Mouse (Mus musculus) lung, embryonic 16.5 days (tissue): Measurements from ENCODE around the gene Iqcn. TPM values are rescaled to one million over a fixed set of nuclear protein-coding genes. Genes with fewer than 3 reads are reported as not detected.

ENCODE experiments used
- ATAC-seq: fragments of 200-750 bp; cut with Nextera tagmentation; 2 replicates; pipeline ENCODE4 v1.8.0; 2017; ENCODE audit warnings: low read depth, mild to moderate bottlenecking, moderate library complexity
- H3K27ac ChIP-seq: fragments of 300-500 bp; sonication (generic); 2 replicates; pipeline ENCODE4 v1.5.1; 2014; ENCODE audit warnings: mild to moderate bottlenecking, control low read depth, low read length
- H3K27me3 ChIP-seq: fragments of 300-500 bp; sonication (generic); 2 replicates; pipeline ENCODE4 v1.6.1; 2014; ENCODE audit warnings: low read depth, low read length, mixed read lengths; ENCODE audit not compliant: control insufficient read depth, insufficient read depth
- H3K36me3 ChIP-seq: fragments of 300-500 bp; sonication (generic); 2 replicates; pipeline ENCODE4 v1.6.1; 2014; ENCODE audit warnings: low read length; ENCODE audit not compliant: control insufficient read depth, insufficient read depth
- H3K4me1 ChIP-seq: fragments of 300-500 bp; sonication (generic); replicated peaks from 2 replicates; pipeline ENCODE4 v1.6.1; 2014; ENCODE audit warnings: low read length, mixed read lengths; ENCODE audit not compliant: control insufficient read depth, insufficient read depth
- H3K4me2 ChIP-seq: fragments of 300-500 bp; sonication (generic); 2 replicates; pipeline ENCODE4 v1.6.1; 2014; ENCODE audit warnings: low read depth, low read length, control low read depth
- H3K4me3 ChIP-seq: fragments of 300-500 bp; sonication (generic); 2 replicates; pipeline ENCODE4 v1.5.1; 2014; ENCODE audit warnings: mild to moderate bottlenecking, low read length, control low read depth
- H3K9ac ChIP-seq: fragments of 300-500 bp; sonication (generic); 2 replicates; pipeline ENCODE4 v1.6.1; 2014; ENCODE audit warnings: low read length, control low read depth
- H3K9me3 ChIP-seq: fragments of 300-500 bp; sonication (generic); 2 replicates; pipeline ENCODE4 v1.6.1; 2016; ENCODE audit warnings: low read length; ENCODE audit not compliant: control insufficient read depth
- WGBS: fragments of 180-500 bp; shearing (Covaris S2); extraction: QIAGEN DNeasy Blood & Tissue Kit; methylation state at CpG from one replicate; pipeline ENCODE4 v1.1.7; 2014; 5-methylcytosine and 5-hydroxymethylcytosine counted together
- polyA plus RNA-seq: library from polyadenylated mRNA; unstranded; fragments of >200 nt; fragmentation: Nextera tagmentation; extraction: Ambion mirVana; gene quantifications from 2 replicates; pipeline ENCODE4 v1.2.1, GENCODE M21; 2015

The Iqcn gene
- polyA plus RNA-seq, 1 experiment from 2014 or later: not detected

- no peak overlapping the region for H3K27ac ChIP-seq
- WGBS: 75% methylated on average over 4 of the region's 4 CpGs
- no peak overlapping the region for H3K4me2 ChIP-seq
- H3K9me3 ChIP-seq: no peaks in the 10 kb centered on the region
- no peaks in the 10 kb centered on the region for H3K36me3 ChIP-seq
- H3K9ac ChIP-seq: no peak overlapping the region
- peaks cover 4% of the 10 kb centered on the region; the same call in 1 of the 2 replicates for H3K4me1 ChIP-seq
- H3K4me3 ChIP-seq: no peak overlapping the region
- ATAC-seq: no peak
- H3K27me3 ChIP-seq: peaks cover 23% of the 10 kb centered on the region
Measured at GRCm38 (mm10) chr8:70730956-70731355, 27.7 kb downstream of the Iqcn start.

GRCm38 (mm10) chr8:70737705-70738104 lies 34.4 kb downstream of the Iqcn start:
- ATAC-seq: no peak
- Histone ChIP-seq H3K9me3 (no peaks in the 10 kb centered on the region), H3K9ac (no peak overlapping the region), H3K4me3 (no peak overlapping the region), H3K27me3 (peaks cover 13% of the 10 kb centered on the region), H3K36me3 (no peaks in the 10 kb centered on the region), H3K4me2 (no peak overlapping the region), H3K4me1 (no peaks in the 10 kb centered on the region), H3K27ac (no peak overlapping the region)
- WGBS: 48% methylated on average over 5 of the region's 5 CpGs

GRCm38 (mm10) chr8:70738211-70738610 lies 35.0 kb downstream of the Iqcn start:
- no peaks in the 10 kb centered on the region for H3K36me3 ChIP-seq
- H3K4me2 ChIP-seq: no peak overlapping the region
- H3K4me3 ChIP-seq: no peak overlapping the region
- ATAC-seq: peak; percentile 74
- WGBS: 25% methylated on average over 3 of the region's 3 CpGs
- no peaks in the 10 kb centered on the region for H3K9me3 ChIP-seq
- 0 out of 2 replicates have a peak, but pooled peaks cover 2% of the 10 kb centered on the region for H3K4me1 ChIP-seq
- peaks cover 18% of the 10 kb centered on the region for H3K27me3 ChIP-seq
- no peak overlapping the region for H3K9ac ChIP-seq
- H3K27ac ChIP-seq: 0 out of 2 replicates have a peak overlapping the region, but pooled peaks have one; percentile 17

GRCm38 (mm10) chr8:70741661-70742060 lies 38.4 kb downstream of the Iqcn start:
- Histone ChIP-seq H3K27ac (no peak overlapping the region), H3K9me3 (no peaks in the 10 kb centered on the region), H3K4me2 (no peak overlapping the region), H3K9ac (no peak overlapping the region), H3K4me1 (peaks cover 11% of the 10 kb centered on the region), H3K36me3 (no peaks in the 10 kb centered on the region), H3K4me3 (no peak overlapping the region), H3K27me3 (peaks cover 52% of the 10 kb centered on the region)
- WGBS: 51% methylated on average over 5 of the region's 5 CpGs
- no peak for ATAC-seq

- no peaks in the 10 kb centered on the region for H3K36me3 ChIP-seq
- no peak overlapping the region for H3K27ac ChIP-seq
- H3K9ac ChIP-seq: no peak overlapping the region
- H3K4me2 ChIP-seq: no peak overlapping the region
- H3K9me3 ChIP-seq: no peaks in the 10 kb centered on the region
- WGBS: 62% methylated on average over 11 of the region's 11 CpGs
- no peak overlapping the region for H3K4me3 ChIP-seq
- H3K4me1 ChIP-seq: peaks cover 11% of the 10 kb centered on the region
- ATAC-seq: no peak
- peaks cover 56% of the 10 kb centered on the region for H3K27me3 ChIP-seq
Measured at GRCm38 (mm10) chr8:70742176-70742575, 38.9 kb downstream of the Iqcn start.

GRCm38 (mm10) chr8:70742981-70743655 lies 39.9 kb downstream of the Iqcn start:
- Histone ChIP-seq H3K27me3 (peaks cover 64% of the 10 kb centered on the region), H3K9me3 (no peaks in the 10 kb centered on the region), H3K4me1 (peaks cover 11% of the 10 kb centered on the region), H3K4me2 (no peak overlapping the region), H3K36me3 (no peaks in the 10 kb centered on the region), H3K9ac (no peak overlapping the region), H3K4me3 (no peak overlapping the region), H3K27ac (no peak overlapping the region)
- 4% methylated on average over 38 of the region's 38 CpGs for WGBS
- 0 out of 2 replicates have a peak, but pooled peaks have one; percentile 11 for ATAC-seq

GRCm38 (mm10) chr8:70743656-70744590 lies 40.7 kb downstream of the Iqcn start:
- H3K4me2 ChIP-seq: peak overlapping the region; percentile 58
- H3K9ac ChIP-seq: peak overlapping the region; percentile 55
- peak; percentile 32; the same call in 1 of the 2 replicates for ATAC-seq
- peaks cover 11% of the 10 kb centered on the region for H3K4me1 ChIP-seq
- peak overlapping the region; percentile 43 for H3K4me3 ChIP-seq
- no peaks in the 10 kb centered on the region for H3K9me3 ChIP-seq
- peaks cover 69% of the 10 kb centered on the region for H3K27me3 ChIP-seq
- H3K27ac ChIP-seq: no peak overlapping the region
- H3K36me3 ChIP-seq: no peaks in the 10 kb centered on the region
- 6% methylated on average over 48 of the region's 48 CpGs for whole genome bisulfite sequencing

GRCm38 (mm10) chr8:70744806-70745205 lies 41.5 kb downstream of the Iqcn start:
- no peak for ATAC-seq
- WGBS: 46% methylated on average over 11 of the region's 11 CpGs
- peaks cover 69% of the 10 kb centered on the region for H3K27me3 ChIP-seq
- H3K27ac ChIP-seq: no peak overlapping the region
- H3K36me3 ChIP-seq: no peaks in the 10 kb centered on the region
- H3K9me3 ChIP-seq: no peaks in the 10 kb centered on the region
- no peak overlapping the region for H3K9ac ChIP-seq
- H3K4me1 ChIP-seq: peaks cover 11% of the 10 kb centered on the region
- peak overlapping the region; percentile 58; the same call in 1 of the 2 replicates for H3K4me2 ChIP-seq
- no peak overlapping the region for H3K4me3 ChIP-seq

GRCm38 (mm10) chr8:70745691-70746220 lies 42.5 kb downstream of the Iqcn start:
- Histone ChIP-seq H3K4me3 (no peak overlapping the region), H3K4me1 (peaks cover 11% of the 10 kb centered on the region), H3K27me3 (peaks cover 69% of the 10 kb centered on the region), H3K27ac (no peak overlapping the region), H3K36me3 (no peaks in the 10 kb centered on the region), H3K9ac (no peak overlapping the region), H3K9me3 (no peaks in the 10 kb centered on the region), H3K4me2 (no peak overlapping the region)
- 43% methylated on average over 19 of the region's 19 CpGs for WGBS
- ATAC-seq: no peak
